Mouse (Mus musculus) stomach, embryonic 16.5 days (tissue): ENCODE results near the gene Agtpbp1. TPM values are rescaled to one million over a fixed set of nuclear protein-coding genes. Genes with fewer than 3 reads are reported as not detected.
A peak's percentile ranks its signal among the peaks of the same experiment; 100 is the strongest.
"Not testable (repeated sequence)": the region's sequence is repeated elsewhere in the genome, so short reads cannot be mapped to it uniquely, and the experiment has no call there.

Experiments used
- ATAC-seq: fragments of 200-750 bp; cut with Nextera tagmentation; 2 replicates; pipeline ENCODE4 v1.8.0; 2017; ENCODE audit warnings: moderate number of reproducible peaks, moderate TSS enrichment; ENCODE audit not compliant: insufficient read depth, low FRiP score
- H3K27ac ChIP-seq: fragments of 300-500 bp; sonication (generic); 2 replicates; pipeline ENCODE4 v1.5.1; 2014; ENCODE audit warnings: low read length
- H3K27me3 ChIP-seq: fragments of 300-500 bp; sonication (generic); 2 replicates; pipeline ENCODE4 v1.6.1; 2014; ENCODE audit warnings: low read length, control low read depth, mixed read lengths; ENCODE audit not compliant: control insufficient read depth, insufficient read depth
- H3K36me3 ChIP-seq: fragments of 300-500 bp; sonication (generic); 2 replicates; pipeline ENCODE4 v1.6.1; 2014; ENCODE audit warnings: low read length; ENCODE audit not compliant: control insufficient read depth, insufficient read depth
- H3K4me1 ChIP-seq: fragments of 300-500 bp; sonication (generic); 2 replicates; pipeline ENCODE4 v1.6.1; 2014; ENCODE audit warnings: low read length, control low read depth, mixed read lengths; ENCODE audit not compliant: control insufficient read depth, insufficient read depth
- H3K4me2 ChIP-seq: fragments of 300-500 bp; sonication (generic); 2 replicates; pipeline ENCODE4 v1.6.1; 2014; ENCODE audit warnings: low read depth, low read length, mixed read lengths
- H3K4me3 ChIP-seq: fragments of 300-500 bp; sonication (generic); replicated peaks from 2 replicates; pipeline ENCODE4 v1.5.1; 2014; ENCODE audit warnings: mild to moderate bottlenecking, low read length
- H3K9ac ChIP-seq: fragments of 300-500 bp; sonication (generic); 2 replicates; pipeline ENCODE4 v1.6.1; 2014; ENCODE audit warnings: low read length
- H3K9me3 ChIP-seq: fragments of 300-500 bp; sonication (generic); replicated peaks from 2 replicates; pipeline ENCODE4 v1.6.1; 2016; ENCODE audit warnings: low read length, control low read depth; ENCODE audit not compliant: control insufficient read depth
- WGBS: fragments of 180-500 bp; shearing (Covaris S2); extraction: QIAGEN DNeasy Blood & Tissue Kit; methylation state at CpG from one replicate; pipeline ENCODE4 v1.1.7; 2014; 5-methylcytosine and 5-hydroxymethylcytosine counted together
- polyA plus RNA-seq: library from polyadenylated mRNA; unstranded; fragments of >200 nt; fragmentation: Nextera tagmentation; extraction: Ambion mirVana; gene quantifications from 2 replicates; pipeline ENCODE4 v1.2.1, GENCODE M21; 2015

Agtpbp1 gene
- polyA plus RNA-seq, 1 experiment from 2014 or later = 18.1 TPM

DNA sequence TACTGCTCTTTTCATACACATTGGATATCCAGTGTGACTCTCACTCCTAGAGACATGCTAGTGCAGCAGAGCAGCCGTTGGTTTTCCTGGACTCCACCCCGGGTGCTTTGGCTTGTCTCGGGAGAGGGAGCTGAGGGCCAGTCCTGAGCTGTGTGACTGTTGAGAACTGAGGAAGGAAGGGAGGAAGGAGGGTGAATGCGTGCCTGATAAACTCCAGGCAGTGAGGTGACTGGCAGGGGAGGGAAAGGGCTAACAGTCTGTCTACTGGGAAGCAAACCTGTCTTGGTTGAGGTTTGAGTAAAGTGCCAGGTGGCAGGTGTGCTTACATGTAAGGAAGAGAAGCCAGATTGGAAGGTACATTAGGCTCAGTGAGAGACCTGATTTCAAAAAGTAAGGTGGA lies 28.8 kb upstream of the Agtpbp1 start:
- Histone ChIP-seq H3K9me3 (no peaks in the 10 kb centered on the region), H3K4me2 (no peak overlapping the region), H3K4me3 (no peak overlapping the region), H3K4me1 (0 out of 2 replicates have a peak, but pooled peaks cover 3% of the 10 kb centered on the region), H3K27me3 (no peaks in the 10 kb centered on the region), H3K9ac (no peak overlapping the region), H3K27ac (no peak overlapping the region), H3K36me3 (peaks cover 14% of the 10 kb centered on the region; the same call in 1 of the 2 replicates)
- ATAC-seq = no peak
- 81% methylated on average over 4 of the region's 4 CpGs for WGBS

DNA sequence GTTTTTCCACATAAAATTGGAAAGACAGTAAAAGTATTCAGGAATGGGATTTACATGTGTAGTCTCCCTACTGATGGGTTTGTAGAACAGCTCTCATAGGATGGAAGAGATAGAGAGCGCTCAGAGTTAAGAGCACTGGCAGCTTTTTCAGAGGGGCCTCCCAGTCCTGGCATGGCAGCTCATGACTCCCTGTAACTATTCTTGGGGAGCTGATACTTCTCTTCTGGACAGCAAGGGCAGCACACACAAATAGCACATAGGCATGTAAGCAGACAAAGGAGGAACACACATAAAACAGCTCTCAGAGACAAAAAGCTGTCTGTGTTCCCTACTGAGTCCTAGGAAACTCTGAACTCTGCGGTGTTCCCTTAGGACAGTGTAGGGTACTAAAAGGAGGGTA lies 25.4 kb upstream of the Agtpbp1 start:
- H3K36me3 ChIP-seq = 0 out of 2 replicates have a peak, but pooled peaks cover 9% of the 10 kb centered on the region
- no peaks in the 10 kb centered on the region for H3K9me3 ChIP-seq
- H3K27ac ChIP-seq = no peak overlapping the region
- H3K9ac ChIP-seq = no peak overlapping the region
- 86% methylated on average over 2 of the region's 2 CpGs for WGBS
- ATAC-seq = no peak
- H3K4me3 ChIP-seq = no peak overlapping the region
- 0 out of 2 replicates have a peak, but pooled peaks cover 3% of the 10 kb centered on the region for H3K4me1 ChIP-seq
- no peaks in the 10 kb centered on the region for H3K27me3 ChIP-seq
- no peak overlapping the region for H3K4me2 ChIP-seq

DNA sequence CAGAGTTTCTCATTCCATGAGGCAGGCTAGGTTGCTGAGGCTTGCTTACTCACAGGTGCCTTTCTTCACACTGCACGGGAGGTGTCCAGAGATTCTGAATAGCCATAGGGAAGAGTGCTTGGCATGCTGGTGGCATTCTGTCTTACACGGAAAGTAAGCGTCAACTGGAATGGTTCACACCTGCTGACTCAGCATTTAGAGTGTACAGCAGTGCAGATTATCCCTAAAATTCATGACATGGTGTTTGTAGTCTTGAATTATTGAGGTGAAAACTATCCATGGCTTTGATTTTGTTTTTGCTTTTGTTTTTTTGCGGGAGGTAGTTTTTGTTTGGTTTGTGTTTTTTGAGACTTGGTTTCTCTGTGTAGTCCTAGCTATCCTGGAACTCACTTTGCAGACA lies 24.9 kb upstream of the Agtpbp1 start:
- H3K27ac ChIP-seq = no peak overlapping the region
- no peaks in the 10 kb centered on the region for H3K9me3 ChIP-seq
- H3K9ac ChIP-seq = no peak overlapping the region
- no peak overlapping the region for H3K4me3 ChIP-seq
- no peaks in the 10 kb centered on the region for H3K4me1 ChIP-seq
- WGBS = 91% methylated on average over 4 of the region's 4 CpGs
- H3K27me3 ChIP-seq = no peaks in the 10 kb centered on the region
- no peak overlapping the region for H3K4me2 ChIP-seq
- H3K36me3 ChIP-seq = 0 out of 2 replicates have a peak, but pooled peaks cover 9% of the 10 kb centered on the region
- no peak for ATAC-seq

DNA sequence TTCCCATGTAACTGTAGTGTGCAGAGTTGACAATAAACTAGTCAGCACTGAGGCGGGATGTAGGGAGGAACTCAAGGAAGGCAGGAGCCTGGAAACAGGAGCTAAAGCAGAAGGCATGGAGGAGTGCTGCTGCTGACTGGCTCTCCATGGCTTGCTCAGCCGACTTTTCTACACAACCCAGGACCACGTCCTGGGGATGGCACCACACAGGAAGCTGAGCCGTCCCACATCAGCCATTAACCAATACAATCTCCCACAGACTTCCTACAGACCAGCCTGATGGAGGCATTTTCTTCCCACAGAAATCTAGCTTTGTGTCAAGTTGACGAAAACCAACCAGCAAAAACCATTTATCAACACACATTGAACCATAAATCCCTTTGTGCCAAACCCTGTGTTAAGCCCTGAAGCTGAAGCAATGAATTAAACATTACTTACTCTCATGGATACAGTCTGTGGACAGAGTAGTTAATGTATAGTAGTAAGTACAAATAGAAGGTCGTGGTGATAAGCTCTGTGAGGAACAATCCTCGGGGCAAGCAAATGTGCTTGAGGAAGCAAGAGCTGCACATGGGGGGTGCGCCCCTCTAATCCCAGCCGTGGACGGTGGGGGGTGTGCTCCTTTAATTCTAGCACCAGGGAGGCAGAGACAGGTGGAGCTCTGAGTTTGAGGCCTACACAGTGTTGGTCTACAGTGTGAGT lies 20.3 kb upstream of the Agtpbp1 start:
- ATAC-seq = peak; percentile 79
- Histone ChIP-seq H3K4me1 (no peaks in the 10 kb centered on the region), H3K27me3 (no peaks in the 10 kb centered on the region), H3K4me2 (no peak overlapping the region), H3K27ac (0 out of 2 replicates have a peak overlapping the region, but pooled peaks have one; percentile 29), H3K9ac (no peak overlapping the region), H3K4me3 (no peak overlapping the region), H3K36me3 (peaks cover 27% of the 10 kb centered on the region), H3K9me3 (no peaks in the 10 kb centered on the region)
- 58% methylated on average over 10 of the region's 10 CpGs for WGBS

DNA sequence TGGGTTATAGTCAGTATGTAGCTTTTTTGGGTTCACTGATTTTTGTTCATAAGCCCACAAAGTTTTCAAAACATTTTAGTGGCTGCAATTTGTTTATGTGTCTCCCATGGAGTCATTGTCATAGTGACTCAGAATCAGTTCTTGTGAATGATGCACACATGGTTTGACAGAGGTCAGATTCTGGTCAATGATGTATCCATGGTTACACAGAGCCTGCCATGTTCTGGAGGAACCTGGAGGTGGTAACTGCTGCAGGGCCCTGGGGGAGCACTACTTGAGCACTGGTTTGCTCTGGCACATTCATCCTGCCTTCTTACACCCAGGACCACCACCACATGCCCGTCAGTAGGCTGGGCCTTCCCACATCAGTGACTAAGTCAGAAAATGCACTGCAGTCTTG lies 19.5 kb upstream of the Agtpbp1 start:
- Histone ChIP-seq H3K9me3 (no peaks in the 10 kb centered on the region), H3K27me3 (no peaks in the 10 kb centered on the region), H3K4me2 (no peak overlapping the region), H3K9ac (no peak overlapping the region), H3K36me3 (peaks cover 29% of the 10 kb centered on the region), H3K4me1 (no peaks in the 10 kb centered on the region), H3K27ac (no peak overlapping the region), H3K4me3 (no peak overlapping the region)
- 95% methylated on average over 1 of the region's 1 CpGs for WGBS
- no peak for ATAC-seq

DNA sequence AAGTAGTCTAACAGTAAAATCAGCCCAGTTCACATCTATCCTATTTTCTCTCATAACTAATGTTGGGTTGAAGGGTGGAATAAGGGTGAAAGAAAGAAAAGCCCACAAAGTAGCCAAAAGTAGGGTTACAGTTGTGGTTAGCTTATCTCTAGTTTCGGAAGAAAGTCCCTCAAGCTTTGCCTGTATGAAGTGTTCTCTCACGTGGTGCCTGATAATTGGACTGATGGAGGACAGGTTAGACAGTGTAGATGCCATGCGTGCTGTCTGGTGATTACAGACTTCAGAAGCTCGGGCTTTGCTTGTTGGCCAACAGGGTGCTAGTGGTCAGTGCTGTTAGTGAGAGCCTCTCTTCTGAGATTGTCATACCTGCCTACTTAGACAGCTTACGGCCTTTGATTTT lies 18.1 kb upstream of the Agtpbp1 start:
- no peaks in the 10 kb centered on the region for H3K9me3 ChIP-seq
- no peaks in the 10 kb centered on the region for H3K4me1 ChIP-seq
- WGBS = 92% methylated on average over 5 of the region's 5 CpGs
- H3K27ac ChIP-seq = no peak overlapping the region
- peaks cover 25% of the 10 kb centered on the region for H3K36me3 ChIP-seq
- H3K4me2 ChIP-seq = no peak overlapping the region
- no peak for ATAC-seq
- H3K4me3 ChIP-seq = no peak overlapping the region
- no peaks in the 10 kb centered on the region for H3K27me3 ChIP-seq
- no peak overlapping the region for H3K9ac ChIP-seq

DNA sequence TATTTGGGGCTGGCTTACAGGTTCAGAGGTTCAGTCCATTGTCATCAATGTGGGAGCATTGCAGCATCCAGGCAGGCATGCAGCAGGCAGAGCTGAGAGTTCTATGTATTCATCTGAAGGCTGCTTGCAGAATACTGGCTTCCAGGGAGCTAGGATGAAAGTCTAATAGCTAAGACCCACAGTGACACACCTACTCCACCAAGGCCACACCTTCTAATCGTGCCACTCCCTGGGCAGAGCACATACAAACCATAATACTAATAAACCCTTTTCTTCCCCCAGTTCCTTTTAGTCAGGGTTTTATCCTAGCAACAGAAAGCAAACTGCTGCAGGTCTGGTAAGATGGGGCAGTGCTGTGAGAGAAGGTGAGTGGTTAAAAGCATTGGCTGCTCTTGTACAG lies 7.6 kb upstream of the Agtpbp1 start:
- peak overlapping the region; percentile 44; the same call in 1 of the 2 replicates for H3K27ac ChIP-seq
- H3K4me3 ChIP-seq = no peak overlapping the region
- peak; percentile 77; the same call in 1 of the 2 replicates for ATAC-seq
- H3K9ac ChIP-seq = no peak overlapping the region
- H3K4me1 ChIP-seq = 0 out of 2 replicates have a peak, but pooled peaks cover 6% of the 10 kb centered on the region
- no peak overlapping the region for H3K4me2 ChIP-seq
- H3K27me3 ChIP-seq = no peaks in the 10 kb centered on the region
- 74% methylated on average over 1 of the region's 1 CpGs for WGBS
- no peaks in the 10 kb centered on the region for H3K9me3 ChIP-seq
- peaks cover 26% of the 10 kb centered on the region for H3K36me3 ChIP-seq

DNA sequence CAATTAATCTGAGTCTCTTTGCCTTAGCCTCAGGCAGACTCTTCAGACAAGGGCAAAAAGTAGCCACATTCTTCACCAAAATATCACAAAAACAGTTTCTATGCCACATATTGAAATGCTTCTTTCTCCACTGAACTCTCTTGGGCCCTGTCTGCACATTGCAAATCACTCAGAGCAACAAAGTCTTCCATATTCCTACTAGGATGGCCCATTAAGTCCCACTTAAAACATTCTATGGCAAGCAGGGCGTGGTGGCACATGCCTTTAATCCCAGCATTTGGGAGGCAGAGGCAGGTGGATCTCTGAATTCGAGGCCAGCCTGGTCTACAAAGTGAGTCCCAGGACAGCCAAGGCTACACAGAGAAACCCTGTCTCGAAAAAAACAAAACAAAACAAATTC lies 7.0 kb upstream of the Agtpbp1 start:
- H3K9ac ChIP-seq, H3K9me3 ChIP-seq, H3K27ac ChIP-seq, H3K4me3 ChIP-seq, ATAC-seq, H3K27me3 ChIP-seq, H3K4me2 ChIP-seq: not testable (repeated sequence)
- peaks cover 11% of the 10 kb centered on the region for H3K4me1 ChIP-seq
- WGBS = 91% methylated on average over 3 of the region's 3 CpGs
- peaks cover 26% of the 10 kb centered on the region for H3K36me3 ChIP-seq

DNA sequence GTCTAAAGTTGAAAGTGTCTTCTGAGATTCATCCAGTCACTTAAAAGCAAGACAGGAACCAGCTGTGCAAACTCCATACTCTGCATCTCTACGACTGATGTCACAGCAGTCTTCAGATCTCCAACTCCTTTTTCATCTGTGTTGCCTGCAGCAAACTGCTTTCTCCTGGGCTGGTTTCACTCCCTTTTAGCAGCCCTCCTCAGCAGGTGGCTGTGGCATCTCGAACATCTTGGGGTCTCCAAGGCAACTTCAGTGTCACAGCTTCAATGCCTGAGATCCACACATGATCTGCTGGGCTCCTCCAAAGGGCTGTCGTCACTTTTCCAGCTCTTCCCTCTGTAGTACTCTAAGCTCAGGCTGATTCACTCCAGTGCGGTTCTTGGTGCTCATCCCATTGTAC lies 5.7 kb upstream of the Agtpbp1 start:
- Histone ChIP-seq H3K36me3 (peaks cover 26% of the 10 kb centered on the region), H3K9ac (no peak overlapping the region), H3K4me1 (peaks cover 22% of the 10 kb centered on the region), H3K9me3 (no peaks in the 10 kb centered on the region), H3K4me2 (no peak overlapping the region), H3K4me3 (no peak overlapping the region), H3K27me3 (no peaks in the 10 kb centered on the region), H3K27ac (no peak overlapping the region)
- no peak for ATAC-seq
- WGBS = 86% methylated on average over 4 of the region's 4 CpGs
